Mouse (Mus musculus): Measurements from ENCODE around the gene Gabarap. TPM values are rescaled to one million over a fixed set of nuclear protein-coding genes. Genes with fewer than 3 reads are reported as not detected.

Gabarap gene
- 406 and 430 TPM in 2 replicates for polyA plus RNA-seq (2012; rRNA removed)

DNA sequence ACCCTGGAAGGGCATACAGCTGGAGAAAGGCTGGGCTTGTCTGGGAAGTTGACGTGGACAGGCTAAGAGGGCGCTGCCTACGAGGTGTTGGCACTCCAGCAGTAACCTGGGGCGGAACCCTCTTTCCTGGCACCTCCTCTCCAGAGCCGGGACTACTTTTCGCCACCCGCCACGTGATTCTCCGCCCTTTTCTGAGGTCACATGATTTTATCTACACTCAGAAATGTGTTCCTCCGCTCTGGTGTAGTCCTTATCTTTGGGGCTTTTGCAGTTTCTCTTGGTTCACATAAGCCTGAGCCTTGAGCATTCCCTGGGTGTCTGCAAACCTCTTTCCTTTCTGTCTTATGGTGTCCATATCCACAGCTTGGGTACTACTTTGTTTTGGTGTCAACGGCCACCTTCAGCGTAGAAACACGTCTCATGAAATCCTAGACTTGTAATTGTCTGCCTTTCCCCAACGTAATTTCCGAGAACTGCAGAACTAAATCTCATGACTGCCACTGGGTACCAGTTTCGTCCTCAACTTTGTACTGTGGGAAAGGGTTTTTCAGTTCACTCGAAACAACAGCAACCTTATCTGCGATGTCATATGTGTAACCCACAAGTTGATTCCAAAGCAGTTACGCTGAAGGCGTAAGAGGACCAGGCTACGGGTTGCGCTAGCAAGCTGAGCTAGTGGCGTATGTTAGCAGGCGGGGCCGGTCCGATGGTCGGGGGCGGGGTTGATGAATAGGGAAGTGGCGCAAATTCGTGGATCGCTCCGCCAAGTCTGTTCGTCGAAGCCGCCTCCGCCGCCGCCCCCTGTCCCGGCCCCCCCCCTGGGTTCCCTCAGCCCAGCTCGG is at the start of gene Gabarap:
TSS of gene Gabarap (plus strand) at position 294 of the 842 bp plus-strand sequence.

DNA sequence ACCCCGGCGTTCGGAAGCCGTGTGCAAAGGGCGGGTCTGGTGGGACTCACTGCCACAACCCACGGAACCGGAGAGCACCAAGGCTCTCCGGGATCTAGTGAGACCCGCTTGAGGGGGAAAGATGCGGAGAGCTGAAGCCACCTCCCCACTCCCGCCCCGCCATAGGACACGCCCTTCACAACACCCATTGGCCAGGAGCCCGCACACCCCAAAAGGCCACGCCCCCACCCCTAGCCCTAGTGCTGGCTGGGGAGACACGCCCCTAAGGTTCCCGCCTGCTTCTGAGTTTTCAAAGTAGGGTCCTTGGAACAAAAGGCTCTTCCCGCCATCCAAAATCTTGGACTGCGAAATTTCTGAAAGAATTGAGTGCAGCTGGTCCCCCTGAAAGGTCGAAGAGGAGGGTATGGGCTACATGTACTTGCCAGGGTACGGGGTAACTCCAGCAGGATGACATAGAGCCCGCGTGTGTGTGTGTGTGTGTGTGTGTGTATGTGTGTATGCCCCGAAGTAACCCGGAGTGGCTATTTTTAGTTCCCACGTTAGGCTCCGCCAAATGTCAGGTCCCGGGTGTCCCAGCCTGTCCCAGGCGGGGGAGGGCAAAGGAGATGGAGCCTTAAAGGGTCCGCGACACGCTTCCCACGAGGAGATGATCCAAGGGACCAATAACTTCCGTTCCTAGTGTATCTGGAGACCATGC is 42.7 kb upstream of the Gabarap start, which contains the start of gene Slc2a4:
TSS of gene Slc2a4 (minus strand) at position 123 of the 697 bp plus-strand sequence.

DNA sequence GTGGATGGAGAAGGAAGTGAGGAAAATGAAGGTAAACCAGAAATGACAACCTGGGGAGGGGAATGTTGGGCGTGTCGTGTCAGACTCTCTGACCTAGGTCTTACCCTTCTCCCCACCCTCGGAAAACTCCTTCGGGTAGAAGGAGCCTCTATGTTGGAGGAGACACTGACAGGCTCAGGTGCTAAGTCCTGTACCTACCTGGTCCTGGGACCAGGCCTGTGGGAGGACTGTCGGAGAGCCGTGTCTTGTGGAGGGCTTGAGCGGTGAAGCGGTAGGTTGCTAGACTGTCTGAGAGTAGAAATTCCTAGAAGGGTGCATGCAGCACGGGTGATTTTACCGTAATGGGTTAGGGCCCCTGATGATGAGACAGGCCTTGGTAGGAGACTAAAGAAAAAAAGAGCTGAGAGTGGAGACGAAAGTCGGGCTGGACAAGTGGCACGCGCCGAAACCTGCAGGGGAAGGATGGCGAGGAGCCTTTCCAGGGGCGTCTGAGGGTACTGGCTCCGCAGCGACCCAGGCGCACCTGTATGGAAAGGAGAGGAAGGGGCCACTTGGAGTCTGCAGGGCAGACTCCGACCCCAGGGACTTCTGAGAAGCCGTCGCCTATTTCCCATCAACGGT is 26.2 kb upstream of the Gabarap start, which contains the start of gene Cldn7:
TSS of gene Cldn7 (plus strand) at position 130 of the 621 bp plus-strand sequence.

DNA sequence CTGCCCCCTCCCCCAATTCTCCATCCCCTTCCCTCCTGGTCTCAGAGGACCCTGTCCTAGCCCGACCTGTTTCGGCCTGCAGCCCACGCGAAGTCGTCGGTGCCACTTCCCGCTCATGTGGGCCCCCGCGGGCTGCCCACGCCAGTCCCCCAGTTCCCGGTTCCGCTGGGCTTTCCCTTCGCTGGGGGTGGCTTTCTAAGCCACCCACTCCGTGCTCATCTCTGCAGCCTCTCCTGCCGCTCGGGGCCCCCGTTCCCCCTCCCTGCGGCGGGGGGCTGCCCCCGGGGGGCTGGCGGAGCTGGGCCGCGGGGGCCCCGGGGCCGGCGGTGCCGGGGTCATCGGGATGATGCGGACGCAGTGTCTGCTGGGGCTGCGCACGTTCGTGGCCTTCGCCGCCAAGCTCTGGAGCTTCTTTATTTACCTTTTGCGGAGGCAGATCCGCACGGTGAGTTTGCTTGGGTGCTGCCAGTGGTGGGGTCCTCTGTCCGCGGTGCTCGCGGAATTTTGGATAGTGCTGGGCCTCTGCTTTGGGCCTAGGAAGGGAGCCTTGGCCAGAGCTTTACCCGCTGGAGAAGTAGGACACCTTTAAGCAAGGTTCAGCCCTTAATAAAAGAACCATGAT is 9.7 kb upstream of the Gabarap start, which contains the start of gene Ctdnep1:
TSS of gene Ctdnep1 (plus strand) at position 16 of the 622 bp plus-strand sequence.

DNA sequence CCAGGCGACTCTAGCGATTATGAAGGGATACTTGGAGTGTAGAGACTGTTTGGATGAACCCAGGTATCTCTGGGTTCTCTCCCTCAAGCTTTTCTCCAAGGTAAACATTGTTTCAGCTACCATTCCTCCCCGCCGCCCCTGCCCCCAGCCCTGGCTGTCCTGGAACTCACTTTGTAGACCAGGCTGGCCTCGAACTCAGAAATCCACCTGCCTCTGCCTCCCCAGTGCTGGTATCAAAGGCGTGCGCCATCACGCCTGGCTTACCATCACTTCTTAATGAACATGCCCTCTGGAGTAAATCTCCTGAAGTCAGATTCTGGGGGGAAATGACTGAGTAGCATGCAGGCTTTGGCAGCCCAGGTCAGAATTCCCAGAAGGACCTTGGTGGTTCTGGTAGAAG is 8.7 kb upstream of the Gabarap start, which contains the start of gene Elp5:
TSS of gene Elp5 (minus strand) at position 293 of the 400 bp plus-strand sequence.

DNA sequence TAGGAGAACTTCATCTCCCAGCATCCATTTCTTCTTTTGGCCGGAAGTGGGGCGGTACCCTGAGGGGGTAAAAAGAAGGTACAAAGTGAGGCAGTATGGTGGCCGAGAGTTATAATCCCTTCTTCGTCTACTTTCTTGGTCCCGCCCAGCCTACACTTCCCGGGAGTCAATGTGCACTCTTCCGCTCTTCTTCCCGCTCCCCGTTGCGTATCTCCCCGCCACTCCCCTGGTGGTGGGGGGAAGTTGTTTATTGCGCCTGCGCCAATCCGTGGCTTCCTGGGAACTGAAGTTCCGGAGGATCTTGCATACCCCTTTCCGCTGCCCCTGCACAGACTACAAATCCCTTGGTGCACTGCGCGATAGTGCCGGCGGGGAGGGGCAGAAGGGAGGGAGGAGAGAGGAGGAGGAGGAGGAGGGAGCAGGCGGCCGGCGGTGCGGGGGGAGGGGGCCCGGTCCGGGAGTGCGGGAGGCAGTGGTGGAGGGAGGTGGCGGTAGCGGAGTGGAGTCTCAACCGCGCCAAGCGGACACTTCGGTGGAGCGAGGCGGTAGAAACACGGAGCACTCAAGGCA is 4.5 kb downstream of the Gabarap start, which contains the start of gene Phf23:
TSS of gene Phf23 (plus strand) at position 387 of the 570 bp plus-strand sequence.

DNA sequence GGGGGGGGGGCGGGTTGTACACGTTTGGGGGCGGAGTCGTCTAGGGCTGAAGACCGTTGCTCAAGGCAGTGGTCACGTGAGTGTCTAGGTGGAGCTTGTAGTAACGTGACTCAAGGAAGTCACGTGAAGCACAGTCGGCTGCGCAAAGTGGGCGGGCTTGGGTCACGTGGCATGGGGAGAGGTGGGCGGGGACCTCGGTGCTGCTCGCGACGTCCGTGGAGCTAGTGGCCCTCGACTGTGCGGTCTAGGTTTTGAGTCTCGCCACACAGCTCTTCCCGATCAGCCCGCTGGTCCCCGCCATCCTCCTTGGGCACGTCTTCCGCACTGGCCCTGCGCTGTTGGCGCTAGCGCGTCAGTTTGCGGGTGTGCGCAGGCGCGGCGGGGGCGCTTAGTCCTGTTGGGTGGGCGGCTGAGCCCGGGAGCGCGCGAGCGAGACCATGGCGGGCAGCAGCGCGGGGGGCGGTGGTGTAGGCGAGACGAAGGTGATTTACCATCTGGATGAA is 9.5 kb downstream of the Gabarap start, which contains the start of gene Dvl2:
TSS of gene Dvl2 (plus strand) at position 200 of the 503 bp plus-strand sequence.

DNA sequence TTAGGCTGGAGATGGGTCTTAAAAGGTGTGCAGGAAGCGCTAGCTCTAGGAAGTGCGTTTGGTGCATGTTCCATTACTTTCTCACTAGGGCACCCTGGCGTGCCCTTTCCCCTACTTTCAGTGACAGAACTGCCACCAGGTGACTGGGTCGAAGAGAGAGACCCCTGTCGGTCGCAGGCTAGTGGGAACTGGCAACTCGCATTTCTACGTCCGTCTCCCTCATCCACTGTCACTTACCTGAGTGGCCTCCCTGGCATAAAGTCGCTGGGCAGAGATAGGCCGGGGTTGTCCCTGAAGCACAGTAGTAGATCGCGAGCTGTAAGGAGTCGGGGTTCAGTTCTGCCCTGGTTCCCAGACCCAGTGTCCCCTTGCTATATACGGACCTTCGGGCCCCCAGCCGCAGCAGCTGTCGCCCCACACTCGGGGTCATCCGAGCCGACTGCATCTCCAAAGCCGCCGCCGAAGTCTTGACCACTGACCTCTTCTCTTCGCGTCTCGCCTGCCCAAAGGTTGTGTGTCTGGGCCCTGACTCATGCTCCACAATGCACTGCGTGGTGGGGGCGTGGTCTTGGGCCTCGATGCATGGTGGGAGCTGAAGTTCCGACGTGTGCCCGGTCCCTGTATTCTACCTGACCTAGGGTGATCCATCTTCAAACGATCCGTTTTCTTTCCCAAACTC is 24.1 kb downstream of the Gabarap start, which contains the start of gene Acadvl:
TSS of gene Acadvl (minus strand) at position 532 of the 679 bp plus-strand sequence.

DNA sequence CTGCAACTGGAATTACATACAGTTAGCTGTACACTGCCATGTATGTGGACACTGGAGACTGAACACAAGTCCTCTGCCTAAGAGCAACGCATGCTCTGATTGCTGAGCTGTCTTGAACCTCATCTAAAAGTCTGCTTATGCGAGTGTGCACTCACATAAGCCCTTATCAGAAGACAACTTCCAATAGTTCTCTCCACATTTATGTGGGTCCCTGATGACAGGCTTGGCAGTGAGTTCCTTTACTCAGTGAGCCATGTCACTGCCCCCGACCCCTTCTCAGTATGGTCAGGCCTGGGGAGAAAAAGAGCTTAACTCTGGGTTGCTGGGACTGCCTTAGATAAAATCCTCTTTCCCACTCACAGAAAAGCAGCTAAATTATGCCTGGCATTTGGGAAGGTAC is 25.7 kb downstream of the Gabarap start, which contains the start of gene Dlg4:
TSS of gene Dlg4 (plus strand) at position 274 of the 400 bp plus-strand sequence.

Other genes with a start within 250 kb of the Gabarap start
- gene Polr2a, start 232.5 kb upstream of the Gabarap start, polyA plus RNA-seq (2012; rRNA removed) = 17.8 and 29.7 TPM in 2 replicates
- 1.3 and 1.5 TPM in 2 replicates for gene Slc35g3, start 229.2 kb upstream of the Gabarap start, polyA plus RNA-seq (2012; rRNA removed)
- 48.6 and 69.0 TPM in 2 replicates for gene Zbtb4, start 225.2 kb upstream of the Gabarap start, polyA plus RNA-seq (2012; rRNA removed)
- 9.5 and 12.9 TPM in 2 replicates for gene Chrnb1, start 195.2 kb upstream of the Gabarap start, polyA plus RNA-seq (2012; rRNA removed)
- 7.8 and 8.5 TPM in 2 replicates for gene Fgf11, start 189.3 kb upstream of the Gabarap start, polyA plus RNA-seq (2012; rRNA removed)
- gene Tmem102, start 185.5 kb upstream of the Gabarap start, polyA plus RNA-seq (2012; rRNA removed) = 7.3 and 9.6 TPM in 2 replicates
- not detected in 2 replicates for gene Gm39566, start 175.8 kb upstream of the Gabarap start, polyA plus RNA-seq (2012; rRNA removed)
- gene Spem2, start 172.7 kb upstream of the Gabarap start, polyA plus RNA-seq (2012; rRNA removed) = not detected in 2 replicates
- 0.26 and 0.50 TPM in 2 replicates for gene Spem1, start 169.0 kb upstream of the Gabarap start, polyA plus RNA-seq (2012; rRNA removed)
- gene Nlgn2, start 153.4 kb upstream of the Gabarap start, polyA plus RNA-seq (2012; rRNA removed) = 79.8 and 101 TPM in 2 replicates
- gene Tmem256, start 152.6 kb upstream of the Gabarap start, polyA plus RNA-seq (2012; rRNA removed) = 120 and 177 TPM in 2 replicates
- 145 and 168 TPM in 2 replicates for gene Plscr3, start 144.8 kb upstream of the Gabarap start, polyA plus RNA-seq (2012; rRNA removed)
- 5.2 and 6.0 TPM in 2 replicates for gene Tnk1, start 132.4 kb upstream of the Gabarap start, polyA plus RNA-seq (2012; rRNA removed)
- gene Tmem95, start 113.1 kb upstream of the Gabarap start, polyA plus RNA-seq (2012; rRNA removed) = not detected in 2 replicates
- 9.6 and 10.4 TPM in 2 replicates for gene Kctd11, start 109.7 kb upstream of the Gabarap start, polyA plus RNA-seq (2012; rRNA removed)
- 1.4 and 1.8 TPM in 2 replicates for gene Acap1, start 95.6 kb upstream of the Gabarap start, polyA plus RNA-seq (2012; rRNA removed)
- gene 2810408A11Rik, start 90.2 kb upstream of the Gabarap start, polyA plus RNA-seq (2012; rRNA removed) = 1.5 TPM in 2 replicates
- 67.0 and 76.7 TPM in 2 replicates for gene Neurl4, start 90.1 kb upstream of the Gabarap start, polyA plus RNA-seq (2012; rRNA removed)
- gene Gps2, start 77.3 kb upstream of the Gabarap start, polyA plus RNA-seq (2012; rRNA removed) = 83.1 and 141 TPM in 2 replicates
- 359 and 447 TPM in 2 replicates for gene Eif5a, start 69.2 kb upstream of the Gabarap start, polyA plus RNA-seq (2012; rRNA removed)
- gene Ybx2, start 55.3 kb upstream of the Gabarap start, polyA plus RNA-seq (2012; rRNA removed) = 21.2 and 30.0 TPM in 2 replicates
- gene Slc2a4, start 43.0 kb upstream of the Gabarap start, polyA plus RNA-seq (2012; rRNA removed) = 51.0 and 53.2 TPM in 2 replicates
- 32.6 and 38.7 TPM in 2 replicates for gene Cldn7, start 26.4 kb upstream of the Gabarap start, polyA plus RNA-seq (2012; rRNA removed)
- 99.3 and 120 TPM in 2 replicates for gene Ctdnep1, start 10.0 kb upstream of the Gabarap start, polyA plus RNA-seq (2012; rRNA removed)
- 60.0 and 74.1 TPM in 2 replicates for gene Elp5, start 8.6 kb upstream of the Gabarap start, polyA plus RNA-seq (2012; rRNA removed)
- gene Phf23, start 4.6 kb downstream of the Gabarap start, polyA plus RNA-seq (2012; rRNA removed) = 18.6 and 19.8 TPM in 2 replicates
- 30.5 and 32.6 TPM in 2 replicates for gene Dvl2, start 9.5 kb downstream of the Gabarap start, polyA plus RNA-seq (2012; rRNA removed)
- gene Acadvl, start 24.3 kb downstream of the Gabarap start, polyA plus RNA-seq (2012; rRNA removed) = 70.9 and 79.8 TPM in 2 replicates
- 35.0 and 35.2 TPM in 2 replicates for gene Dlg4, start 25.8 kb downstream of the Gabarap start, polyA plus RNA-seq (2012; rRNA removed)
- 4.9 and 5.0 TPM in 2 replicates for gene Asgr1, start 62.9 kb downstream of the Gabarap start, polyA plus RNA-seq (2012; rRNA removed)
- 2.4 and 2.6 TPM in 2 replicates for gene Asgr2, start 101.5 kb downstream of the Gabarap start, polyA plus RNA-seq (2012; rRNA removed)
- gene Mgl2, start 139.2 kb downstream of the Gabarap start, polyA plus RNA-seq (2012; rRNA removed) = 6.0 and 6.3 TPM in 2 replicates
- 6.2 and 8.4 TPM in 2 replicates for gene Clec10a, start 165.1 kb downstream of the Gabarap start, polyA plus RNA-seq (2012; rRNA removed)
- 33.1 and 52.2 TPM in 2 replicates for gene Slc16a11, start 221.6 kb downstream of the Gabarap start, polyA plus RNA-seq (2012; rRNA removed)
- gene Slc16a13, start 229.9 kb downstream of the Gabarap start, polyA plus RNA-seq (2012; rRNA removed) = 13.6 and 14.5 TPM in 2 replicates
- 7.9 and 11.3 TPM in 2 replicates for gene Bcl6b, start 238.7 kb downstream of the Gabarap start, polyA plus RNA-seq (2012; rRNA removed)
- gene 0610010K14Rik, start 246.8 kb downstream of the Gabarap start, polyA plus RNA-seq (2012; rRNA removed) = 74.4 and 91.7 TPM in 2 replicates
- 7.1 and 9.5 TPM in 2 replicates for gene Gm21988, start 248.7 kb downstream of the Gabarap start, polyA plus RNA-seq (2012; rRNA removed)
- gene Rnasek, start 248.7 kb downstream of the Gabarap start, polyA plus RNA-seq (2012; rRNA removed) = 168 and 203 TPM in 2 replicates

Measured in ovary, adult 2 months (tissue).